Mouse (Mus musculus): ENCODE results near the gene Snrnp48.

GRCm38 (mm10) chr13:38220331-38220730, 15.6 kb downstream of the Snrnp48 start:
- no peak for TF ChIP-seq CTCF (IDR thresholded peaks at IDR 0.05; ENCODE audit: insufficient read depth, low read length)
- TF ChIP-seq POLR2A (IDR thresholded peaks at IDR 0.05; ENCODE audit: borderline replicate concordance, extremely low read depth, low read depth, low read length) = no peak

Data from lung, adult 2 months (tissue).